8 mouse cellular contexts compared by ENCODE assay signal in the genomic region with DNA sequence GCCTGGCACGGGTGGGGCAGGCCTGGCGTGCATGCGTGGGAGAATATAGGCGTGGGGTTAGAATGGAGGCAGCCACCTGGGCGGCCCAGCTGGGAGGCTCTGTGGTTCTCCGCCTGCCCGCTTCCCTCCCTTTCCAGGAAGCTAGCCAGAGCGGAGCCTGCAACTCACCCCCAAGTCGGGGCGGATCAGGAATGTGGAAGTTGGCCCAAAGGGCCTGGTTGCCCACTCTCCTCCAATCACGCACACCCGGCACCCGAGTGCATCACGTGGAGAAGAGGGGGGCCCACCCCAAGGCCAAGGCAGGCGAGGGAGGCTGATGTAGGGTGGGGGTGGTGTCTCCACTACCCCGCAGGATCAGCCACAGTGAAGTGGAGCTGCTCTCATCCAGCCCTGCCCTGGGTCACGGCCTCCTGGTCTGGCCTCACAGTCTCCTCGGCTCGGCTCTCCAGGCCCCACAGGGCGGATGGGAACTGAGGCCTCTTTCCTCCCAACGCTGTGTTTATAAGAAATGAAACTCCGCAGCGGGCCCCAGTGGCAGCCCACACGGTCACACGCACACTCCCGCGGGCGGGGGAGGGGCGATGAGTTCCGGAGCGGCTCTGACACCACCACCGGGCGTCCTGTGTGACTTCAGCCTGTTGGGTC. TPM values are rescaled to one million over a fixed set of nuclear protein-coding genes. Genes with fewer than 3 reads are reported as not detected.
DNase-seq lines count a peak whose midpoint lies in the region; ATAC-seq lines count a peak whose summit lies in the region.

No protein-coding gene starts in this region.

- peak overlapping the region; percentile 99 for H3K27ac ChIP-seq in brown adipose tissue, adult 24 weeks (replicated peaks; ENCODE audit: low read depth, low read length)
- H3K27ac ChIP-seq in heart, embryonic 14.5 days (replicated peaks in 1 of 2; ENCODE audit: control insufficient read depth in 1 of 2, insufficient read depth in 1 of 2, low read depth in 2 of 2, low read length in 2 of 2): peak overlapping the region; percentile 93 to 97
- peak overlapping the region; percentile 82 for H3K27ac ChIP-seq in liver, embryonic 12.5 days
- H3K27ac ChIP-seq in stomach, embryonic 14.5 days (ENCODE audit: low read length): peak overlapping the region; percentile 95

- peak overlapping the region; percentile 76 for H3K9ac ChIP-seq in heart, embryonic 14.5 days (ENCODE audit: low read length)
- peak overlapping the region; percentile 58 for H3K9ac ChIP-seq in liver, embryonic 12.5 days
- H3K9ac ChIP-seq in stomach, embryonic 14.5 days (replicated peaks; ENCODE audit: low read depth, low read length): peak overlapping the region; percentile 26; the same call in 1 of the 2 replicates

- H3K4me3 ChIP-seq in brown adipose tissue, adult 24 weeks (ENCODE audit: insufficient read depth, low read depth, low read length): peak overlapping the region; percentile 61
- peak overlapping the region; percentile 37 to 40 for H3K4me3 ChIP-seq in heart, embryonic 14.5 days (ENCODE audit: control insufficient read depth in 1 of 2, insufficient read depth in 1 of 2, low read depth in 1 of 2, low read length in 2 of 2)
- H3K4me3 ChIP-seq in liver, embryonic 12.5 days: peak overlapping the region; percentile 55
- H3K4me3 ChIP-seq in stomach, embryonic 14.5 days (ENCODE audit: low read depth, low read length): peak overlapping the region; percentile 31

- H3K27me3 ChIP-seq in heart, embryonic 14.5 days (ENCODE audit: control insufficient read depth, insufficient read depth, low read length): no peaks in the 10 kb centered on the region
- H3K27me3 ChIP-seq in liver, embryonic 12.5 days (replicated peaks): peaks cover 32% of the 10 kb centered on the region
- H3K27me3 ChIP-seq in stomach, embryonic 14.5 days (ENCODE audit: control insufficient read depth, insufficient read depth, low read length): no peaks in the 10 kb centered on the region

- ATAC-seq in heart, embryonic 14.5 days (ENCODE audit: insufficient number of reproducible peaks, insufficient read depth, low FRiP score, low read depth): peak; percentile 67
- peak; percentile 72 for ATAC-seq in liver, embryonic 12.5 days
- peak; percentile 80 for ATAC-seq in stomach, embryonic 14.5 days (ENCODE audit: insufficient number of reproducible peaks, insufficient read depth, low FRiP score, low read depth)

- H3K9me3 ChIP-seq in heart, embryonic 14.5 days (ENCODE audit: control insufficient read depth, low read length): no peaks in the 10 kb centered on the region
- H3K9me3 ChIP-seq in liver, embryonic 12.5 days (replicated peaks): no peaks in the 10 kb centered on the region
- no peaks in the 10 kb centered on the region for H3K9me3 ChIP-seq in stomach, embryonic 14.5 days (ENCODE audit: control insufficient read depth, low read depth, low read length)

- peak overlapping the region; percentile 79 for H3K4me2 ChIP-seq in heart, embryonic 14.5 days (ENCODE audit: low read length)
- peak overlapping the region; percentile 89 for H3K4me2 ChIP-seq in liver, embryonic 12.5 days
- H3K4me2 ChIP-seq in stomach, embryonic 14.5 days (replicated peaks; ENCODE audit: low read depth, low read length): peak overlapping the region; percentile 51

- DNase-seq in CD4-positive helper T cell, adult 2 months (ENCODE audit: low read depth, low spot score): peak; percentile 94
- DNase-seq in fibroblast of lung, adult 2 months (ENCODE audit: low read depth): peak; percentile 95
- DNase-seq in kidney, postnatal 14 days: peak; percentile 93
- DNase-seq in naive thymus-derived CD4-positive, alpha-beta T cell, adult 2 months (ENCODE audit: low read depth): peak; percentile 95

- no peaks in the 10 kb centered on the region for H3K36me3 ChIP-seq in heart, embryonic 14.5 days (ENCODE audit: control insufficient read depth, insufficient read depth, low read length)
- no peaks in the 10 kb centered on the region for H3K36me3 ChIP-seq in liver, embryonic 12.5 days
- no peaks in the 10 kb centered on the region for H3K36me3 ChIP-seq in stomach, embryonic 14.5 days (ENCODE audit: control insufficient read depth, insufficient read depth, low read length)

- peaks cover 27% of the 10 kb centered on the region for H3K4me1 ChIP-seq in brown adipose tissue, adult 24 weeks (ENCODE audit: control insufficient read depth, insufficient read depth, insufficient read length, low read length)
- peaks cover 49 to 57% of the 10 kb centered on the region in 2 experiments for H3K4me1 ChIP-seq in heart, embryonic 14.5 days (ENCODE audit: control insufficient read depth in 2 of 2, insufficient read depth in 2 of 2, low read length in 2 of 2)
- peaks cover 49% of the 10 kb centered on the region for H3K4me1 ChIP-seq in liver, embryonic 12.5 days
- H3K4me1 ChIP-seq in stomach, embryonic 14.5 days (ENCODE audit: control insufficient read depth, insufficient read depth, low read length): peaks cover 50% of the 10 kb centered on the region; the same call in 1 of the 2 replicates

- 3% methylated on average over 33 of the region's 33 CpGs for WGBS in heart, embryonic 14.5 days
- 2% methylated on average over 33 of the region's 33 CpGs for WGBS in liver, embryonic 12.5 days (ENCODE audit: insufficient replicate concordance)
- WGBS in stomach, embryonic 14.5 days: under 1% methylated on average over 32 of the region's 33 CpGs

RNA-seq across cellular contexts. Expression of gene Irf1, which starts 6.2 kb away (rescaled TPM):
- polyA plus RNA-seq in brown adipose tissue, adult 24 weeks (2012; ENCODE audit: insufficient read depth, insufficient read length, missing spikeins): 12.5 and 27.9 TPM in 2 replicates
- polyA plus RNA-seq in heart, embryonic 14.5 days (2014; fragmentation: Nextera tagmentation; extraction: Ambion mirVana): 9.3 and 10.8 TPM in 2 replicates
- polyA plus RNA-seq in liver, embryonic 12.5 days (2016; fragmentation: Nextera tagmentation; extraction: Ambion mirVana): 7.3 and 7.5 TPM in 2 replicates
- polyA plus RNA-seq in stomach, embryonic 14.5 days (2014; fragmentation: Nextera tagmentation; extraction: Ambion mirVana): 19.3 and 21.6 TPM in 2 replicates

RNA-seq across cellular contexts. Expression of gene Gm17334, which starts 9.4 kb away (rescaled TPM):
- not detected in 2 replicates for polyA plus RNA-seq in brown adipose tissue, adult 24 weeks (2012; ENCODE audit: insufficient read depth, insufficient read length, missing spikeins)
- polyA plus RNA-seq in heart, embryonic 14.5 days (2014; fragmentation: Nextera tagmentation; extraction: Ambion mirVana): not detected in 2 replicates
- polyA plus RNA-seq in liver, embryonic 12.5 days (2016; fragmentation: Nextera tagmentation; extraction: Ambion mirVana): 0.13 TPM in 1 of 2 replicates, not detected in the other
- 0.46 TPM in 1 of 2 replicates, not detected in the other for polyA plus RNA-seq in stomach, embryonic 14.5 days (2014; fragmentation: Nextera tagmentation; extraction: Ambion mirVana)

RNA-seq across cellular contexts. Expression of gene Il5, which starts 43.0 kb away (rescaled TPM):
- polyA plus RNA-seq in brown adipose tissue, adult 24 weeks (2012; ENCODE audit: insufficient read depth, insufficient read length, missing spikeins): not detected in 2 replicates
- polyA plus RNA-seq in heart, embryonic 14.5 days (2014; fragmentation: Nextera tagmentation; extraction: Ambion mirVana): not detected in 2 replicates
- not detected in 2 replicates for polyA plus RNA-seq in liver, embryonic 12.5 days (2016; fragmentation: Nextera tagmentation; extraction: Ambion mirVana)
- not detected in 2 replicates for polyA plus RNA-seq in stomach, embryonic 14.5 days (2014; fragmentation: Nextera tagmentation; extraction: Ambion mirVana)

RNA-seq across cellular contexts. Expression of gene Rad50, which starts 56.5 kb away (rescaled TPM):
- polyA plus RNA-seq in brown adipose tissue, adult 24 weeks (2012; ENCODE audit: insufficient read depth, insufficient read length, missing spikeins): 3.9 and 4.8 TPM in 2 replicates
- polyA plus RNA-seq in heart, embryonic 14.5 days (2014; fragmentation: Nextera tagmentation; extraction: Ambion mirVana): 18.2 and 19.7 TPM in 2 replicates
- 25.6 TPM in 2 replicates for polyA plus RNA-seq in liver, embryonic 12.5 days (2016; fragmentation: Nextera tagmentation; extraction: Ambion mirVana)
- polyA plus RNA-seq in stomach, embryonic 14.5 days (2014; fragmentation: Nextera tagmentation; extraction: Ambion mirVana): 28.9 and 32.8 TPM in 2 replicates

Comparison
In these comparisons a context has a peak if more than half of its experiments do, and no peak if none do; other contexts are left out.
1. Peak in every context shown above with its lines: DNase-seq, ATAC-seq, H3K4me3 ChIP-seq and H3K27ac ChIP-seq.
2. H3K9ac ChIP-seq: peak in every context shown above with its lines; median percentile 76 in heart, embryonic 14.5 days; 58 in liver, embryonic 12.5 days; 26 in stomach, embryonic 14.5 days.